Mouse (Mus musculus) ES-Bruce4 (cell line): ENCODE data around the gene Gper1.

ENCODE experiments used
- CTCF ChIP-seq: IDR thresholded peaks from one replicate; pipeline ENCODE4 v1.8.1; 2011; ENCODE audit warnings: low read depth, low read length
- EP300 ChIP-seq: IDR thresholded peaks from 2 replicates; pipeline ENCODE4 v1.6.1; 2011; ENCODE audit warnings: low read depth, low read length; ENCODE audit not compliant: insufficient read depth
- POLR2A ChIP-seq: IDR thresholded peaks from one replicate; pipeline ENCODE4 v1.8.1; 2011; ENCODE audit warnings: low read length; ENCODE audit not compliant: insufficient read depth

DNA sequence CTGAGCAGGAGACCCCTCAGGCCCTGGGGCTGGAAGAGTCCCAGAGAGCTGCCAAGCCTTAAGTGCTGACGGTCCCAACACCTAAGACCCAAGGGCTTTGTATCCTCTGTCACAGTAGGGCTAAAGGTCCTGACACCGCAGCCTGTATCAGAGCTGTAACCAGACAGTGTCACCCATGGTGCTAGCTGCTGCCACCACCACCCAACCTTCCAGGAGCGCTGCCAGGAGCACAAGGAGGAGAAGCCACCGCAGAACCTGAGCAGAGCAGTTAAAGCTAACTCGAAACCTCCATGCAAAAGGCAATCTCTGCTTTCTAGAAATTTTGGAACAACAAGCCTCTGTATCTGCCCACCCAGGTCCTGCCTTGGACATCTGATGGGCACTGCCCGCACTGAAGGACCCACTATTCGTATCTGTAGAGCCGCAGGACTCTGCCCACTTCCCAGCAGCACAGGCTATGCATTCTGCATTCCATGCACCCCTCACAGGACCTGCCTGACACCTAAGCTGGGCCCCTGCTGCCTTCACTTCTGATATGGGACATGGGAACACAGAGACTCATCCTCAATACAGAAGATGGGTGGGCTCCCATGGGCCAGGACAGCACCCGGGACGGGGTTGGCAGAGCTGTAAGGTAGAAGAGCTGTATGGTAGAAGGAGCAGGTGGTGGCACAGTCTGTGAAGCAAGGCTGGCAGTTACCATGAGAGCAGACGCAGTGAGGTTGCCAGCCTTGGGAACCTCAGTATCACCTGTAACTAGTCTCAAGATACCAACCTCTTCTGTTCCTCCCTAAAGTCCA lies 18.2 kb downstream of the Gper1 start:
- TF ChIP-seq POLR2A (no peak), CTCF (no peak), EP300 (no peak)
